Mouse (Mus musculus) macrophage (primary cell): ENCODE results near the gene Nebl. TPM values are rescaled to one million over a fixed set of nuclear protein-coding genes. Genes with fewer than 3 reads are reported as not detected.

ENCODE experiments used
- H3K27ac ChIP-seq: fragments of 350-480 bp; formaldehyde crosslinking; 2 replicates; pipeline ENCODE4 v1.9.0; 2021
- H3K36me3 ChIP-seq: fragments of 350-480 bp; formaldehyde crosslinking; 2 replicates; pipeline ENCODE4 v1.9.0; 2021; ENCODE audit errors: inconsistent target
- H3K4me3 ChIP-seq: fragments of 350-480 bp; formaldehyde crosslinking; 2 replicates; pipeline ENCODE4 v1.9.0; 2021; ENCODE audit errors: inconsistent target
- H3K79me2 ChIP-seq: fragments of 350-480 bp; formaldehyde crosslinking; 2 replicates; pipeline ENCODE4 v1.9.0; 2021; ENCODE audit errors: inconsistent target
- WGBS: methylation state at CpG from one replicate; pipeline ENCODE4 v1.1.7; 2026; ENCODE audit warnings: inconsistent platforms; ENCODE audit not compliant: missing documents; 5-methylcytosine and 5-hydroxymethylcytosine counted together
- polyA plus RNA-seq: library from polyadenylated mRNA; stranded (reverse); fragments of 250-400 nt; gene quantifications from 3 replicates; pipeline ENCODE4 v1.2.4, GENCODE M21; 2018; ENCODE audit warnings: inconsistent platforms

Nebl gene
- polyA plus RNA-seq, 1 experiment from 2014 or later = not detected

GRCm38 (mm10) chr2:17531355-17532105 is 199.7 kb downstream of the Nebl start:
- Histone ChIP-seq H3K79me2 (no peaks in the 10 kb centered on the region), H3K4me3 (no peak overlapping the region), H3K36me3 (no peaks in the 10 kb centered on the region), H3K27ac (no peak overlapping the region)
- 78% methylated on average over 11 of the region's 12 CpGs for WGBS

- 89% methylated on average over 5 of the region's 5 CpGs for WGBS
- no peak overlapping the region for H3K27ac ChIP-seq
These were observed 205.3 kb downstream of the Nebl start for GRCm38 (mm10) chr2:17525739-17526526.

GRCm38 (mm10) chr2:17525211-17525610 is 206.1 kb downstream of the Nebl start:
- Histone ChIP-seq H3K4me3 (no peak overlapping the region), H3K79me2 (no peaks in the 10 kb centered on the region), H3K27ac (no peak overlapping the region), H3K36me3 (no peaks in the 10 kb centered on the region)
- 93% methylated on average over 4 of the region's 4 CpGs for WGBS

More at GRCm38 (mm10) chr2:17525739-17526526, 205.3 kb downstream of the Nebl start:
- H3K79me2 ChIP-seq = no peaks in the 10 kb centered on the region
- no peaks in the 10 kb centered on the region for H3K36me3 ChIP-seq
- no peak overlapping the region for H3K4me3 ChIP-seq

- Histone ChIP-seq H3K27ac (no peak overlapping the region), H3K36me3 (no peaks in the 10 kb centered on the region), H3K4me3 (no peak overlapping the region), H3K79me2 (no peaks in the 10 kb centered on the region)
- WGBS = 82% methylated on average over 10 of the region's 10 CpGs
These were observed 206.9 kb downstream of the Nebl start for GRCm38 (mm10) chr2:17524205-17524978.

GRCm38 (mm10) chr2:17523791-17524190 is 207.5 kb downstream of the Nebl start:
- Histone ChIP-seq H3K27ac (no peak overlapping the region), H3K79me2 (no peaks in the 10 kb centered on the region), H3K4me3 (no peak overlapping the region), H3K36me3 (no peaks in the 10 kb centered on the region)
- WGBS = 87% methylated on average over 4 of the region's 4 CpGs

- 95% methylated on average over 2 of the region's 2 CpGs for WGBS
- Histone ChIP-seq H3K79me2 (no peaks in the 10 kb centered on the region), H3K36me3 (no peaks in the 10 kb centered on the region), H3K27ac (no peak overlapping the region), H3K4me3 (no peak overlapping the region)
These were observed 215.6 kb downstream of the Nebl start for GRCm38 (mm10) chr2:17515686-17516085.

GRCm38 (mm10) chr2:17514765-17515164 is 216.5 kb downstream of the Nebl start:
- no peak overlapping the region for H3K4me3 ChIP-seq

GRCm38 (mm10) chr2:17509942-17510341 is 221.3 kb downstream of the Nebl start:
- Histone ChIP-seq H3K36me3 (no peaks in the 10 kb centered on the region), H3K79me2 (no peaks in the 10 kb centered on the region), H3K4me3 (no peak overlapping the region), H3K27ac (no peak overlapping the region)
- WGBS = 37% methylated on average over 1 of the region's 1 CpGs

More at GRCm38 (mm10) chr2:17514765-17515164, 216.5 kb downstream of the Nebl start:
- H3K36me3 ChIP-seq = no peaks in the 10 kb centered on the region
- no peaks in the 10 kb centered on the region for H3K79me2 ChIP-seq
- 88% methylated on average over 12 of the region's 12 CpGs for WGBS
- H3K27ac ChIP-seq = no peak overlapping the region

- H3K79me2 ChIP-seq = no peaks in the 10 kb centered on the region
- H3K27ac ChIP-seq = no peak overlapping the region
- 79% methylated on average over 2 of the region's 2 CpGs for WGBS
- no peaks in the 10 kb centered on the region for H3K36me3 ChIP-seq
- H3K4me3 ChIP-seq = no peak overlapping the region
These were observed 223.9 kb downstream of the Nebl start for GRCm38 (mm10) chr2:17507362-17507761.

GRCm38 (mm10) chr2:17504115-17504774 is 227.0 kb downstream of the Nebl start:
- 87% methylated on average over 6 of the region's 6 CpGs for WGBS
- Histone ChIP-seq H3K79me2 (no peaks in the 10 kb centered on the region), H3K4me3 (no peak overlapping the region), H3K27ac (no peak overlapping the region), H3K36me3 (no peaks in the 10 kb centered on the region)

- Histone ChIP-seq H3K4me3 (no peak overlapping the region), H3K79me2 (no peaks in the 10 kb centered on the region), H3K36me3 (no peaks in the 10 kb centered on the region), H3K27ac (no peak overlapping the region)
- WGBS = 96% methylated on average over 3 of the region's 3 CpGs
These were observed 230.2 kb downstream of the Nebl start for GRCm38 (mm10) chr2:17501075-17501474.

GRCm38 (mm10) chr2:17465517-17466174 is 265.6 kb downstream of the Nebl start:
- no peak overlapping the region for H3K27ac ChIP-seq
- no peaks in the 10 kb centered on the region for H3K79me2 ChIP-seq
- 82% methylated on average over 6 of the region's 6 CpGs for WGBS
- no peaks in the 10 kb centered on the region for H3K36me3 ChIP-seq
- H3K4me3 ChIP-seq = no peak overlapping the region

GRCm38 (mm10) chr2:17460434-17460833 is 270.8 kb downstream of the Nebl start:
- no peak overlapping the region for H3K27ac ChIP-seq
- no peaks in the 10 kb centered on the region for H3K79me2 ChIP-seq
- whole genome bisulfite sequencing = 91% methylated on average over 2 of the region's 2 CpGs
- no peak overlapping the region for H3K4me3 ChIP-seq
- H3K36me3 ChIP-seq = no peaks in the 10 kb centered on the region

- no peaks in the 10 kb centered on the region for H3K36me3 ChIP-seq
- H3K4me3 ChIP-seq = no peak overlapping the region
- no peak overlapping the region for H3K27ac ChIP-seq
- no peaks in the 10 kb centered on the region for H3K79me2 ChIP-seq
These were observed 277.6 kb downstream of the Nebl start for GRCm38 (mm10) chr2:17453676-17454075.
